Mouse (Mus musculus) gastrocnemius, adult 8-10 months (tissue): ENCODE data around the gene Ackr4. TPM values are rescaled to one million over a fixed set of nuclear protein-coding genes. Genes with fewer than 3 reads are reported as not detected.
A peak's percentile ranks its signal among the peaks of the same experiment; 100 is the strongest.

ENCODE experiments used
- DNase-seq, 2 experiments: peaks; one replicate each; pipeline ENCODE4 v3.0.0; 2022; ENCODE audit warnings: low spot score in 2 of 2
- total RNA-seq, 4 experiments: library from RNA; stranded (reverse); gene quantifications; 2 replicates each; pipeline ENCODE4 v1.2.4; 2022

Gene Ackr4
- total RNA-seq: under 1 TPM in 3 of 4 experiments, not detected in 1; 0.24 to 0.40 (median 0.29) TPM

GRCm38 (mm10) chr9:104126833-104127232, at the start of gene Ackr4:
TSS of gene Ackr4 (minus strand) at chr9:104126933.
- no peak for DNase-seq

- no peak for DNase-seq
These were observed 45.6 kb upstream of the Ackr4 start for GRCm38 (mm10) chr9:104172342-104172741.

DNA sequence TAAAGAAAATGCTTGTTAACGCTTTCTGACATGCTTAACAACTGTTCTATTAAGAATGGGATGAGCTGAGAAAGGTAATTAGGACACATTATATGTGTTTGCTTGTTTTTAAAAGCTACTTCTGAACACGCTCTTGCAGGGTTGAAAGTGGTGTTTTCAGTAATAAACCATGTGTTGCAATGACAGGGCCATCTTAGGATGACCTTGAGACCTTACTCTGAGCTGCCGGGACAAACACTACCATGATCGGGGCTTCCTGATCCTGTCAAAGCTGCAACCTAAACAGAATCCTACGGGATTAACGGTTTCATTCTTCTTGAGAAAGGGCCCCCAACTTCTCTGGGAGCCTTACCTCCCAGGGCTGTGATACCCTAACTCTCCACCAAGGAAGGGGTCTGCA, 44.9 kb upstream of the Ackr4 start:
- DNase-seq: no peak

GRCm38 (mm10) chr9:104169986-104170385, 43.3 kb upstream of the Ackr4 start:
- no peak for DNase-seq

DNA sequence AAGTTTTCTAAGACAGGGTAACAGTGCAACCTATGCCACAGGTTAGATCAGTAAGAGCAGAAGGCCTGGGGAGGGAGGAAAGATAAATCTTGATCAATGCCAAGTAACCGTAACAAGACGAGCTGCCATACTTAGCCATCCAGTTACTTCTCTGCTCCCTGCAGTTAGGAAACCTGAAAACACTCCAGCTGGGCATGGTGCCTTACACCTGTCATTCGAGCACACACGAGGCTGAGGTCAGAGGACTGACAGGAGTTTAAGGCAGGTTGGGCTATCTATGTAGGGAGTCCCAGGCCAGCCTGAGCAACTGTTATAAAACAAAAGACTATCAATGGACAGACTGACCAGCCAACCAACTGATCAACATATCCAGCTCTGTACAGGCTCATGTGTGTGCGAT, 39.2 kb upstream of the Ackr4 start:
- peak; percentile 49 to 74 for DNase-seq

GRCm38 (mm10) chr9:104164194-104164593, 37.5 kb upstream of the Ackr4 start:
- no peak for DNase-seq

DNA sequence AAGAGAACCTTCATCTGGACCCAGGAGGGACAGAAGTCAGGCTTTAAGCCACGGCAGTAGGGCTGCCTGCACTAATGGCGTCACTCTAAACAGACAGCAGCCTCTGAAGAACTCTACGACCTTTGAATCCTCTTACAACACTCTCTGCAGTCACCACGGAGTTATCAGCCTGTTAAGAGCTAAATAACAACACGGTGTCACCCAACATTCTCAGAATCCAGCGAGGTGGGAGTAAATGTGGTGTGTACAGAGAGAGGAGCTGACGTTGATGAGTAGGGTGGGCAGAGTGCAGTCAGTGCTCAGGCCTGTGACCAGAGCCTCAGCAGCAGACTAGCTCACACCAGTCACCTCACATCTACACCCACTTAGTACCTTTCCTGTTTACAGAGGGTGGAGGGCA, 34.4 kb upstream of the Ackr4 start:
- no peak for DNase-seq

GRCm38 (mm10) chr9:104157291-104157690, 30.6 kb upstream of the Ackr4 start:
- DNase-seq: no peak

DNA sequence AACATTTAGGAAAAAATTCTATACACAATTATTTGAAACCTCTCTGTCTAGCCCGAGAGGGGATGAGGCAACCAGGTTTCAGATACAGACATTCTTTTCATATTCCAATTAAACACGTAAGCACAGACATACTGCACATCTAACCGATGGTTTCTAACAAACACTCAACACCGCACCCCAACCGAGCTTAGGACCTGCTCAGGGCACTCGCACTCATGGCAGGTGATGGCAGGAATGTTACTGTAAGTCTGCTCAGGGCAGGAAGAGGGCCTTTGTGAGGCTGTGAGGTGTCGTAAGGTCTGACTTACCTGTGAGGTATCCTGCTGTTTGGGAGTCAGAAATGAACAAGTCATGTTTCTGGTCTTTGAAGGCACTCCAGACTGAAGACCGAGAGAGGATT, 29.8 kb upstream of the Ackr4 start:
- no peak for DNase-seq

DNA sequence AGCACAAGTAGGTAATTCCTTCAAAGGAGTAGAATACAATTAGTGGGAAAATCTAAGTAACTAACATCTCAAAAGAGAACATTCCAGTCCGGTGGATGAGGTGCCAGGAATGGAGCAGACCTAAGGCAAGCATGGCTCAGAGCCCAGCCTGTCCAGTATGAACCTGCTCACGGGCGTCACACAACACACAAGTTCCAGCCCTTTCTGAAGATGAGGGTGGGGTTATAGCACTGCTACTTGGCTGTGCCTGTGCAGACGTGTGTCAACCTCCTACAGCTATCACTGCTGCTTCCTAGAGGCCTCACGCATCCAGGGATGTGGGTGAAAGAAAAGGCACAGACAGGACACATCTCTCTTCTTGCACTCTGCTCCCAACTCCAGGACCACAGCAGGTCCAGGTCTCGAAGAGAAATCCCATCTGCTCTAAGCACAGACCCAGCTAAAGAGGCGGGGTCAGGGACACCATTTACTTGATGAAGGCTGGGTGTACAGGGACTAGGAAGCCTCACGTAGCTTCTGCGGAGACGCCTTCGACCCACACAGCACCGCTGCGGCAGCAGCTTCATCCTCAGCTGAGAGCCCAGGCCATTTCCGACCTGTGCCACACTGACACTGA, 28.5 kb upstream of the Ackr4 start:
- no peak for DNase-seq

GRCm38 (mm10) chr9:104152121-104152520, 25.4 kb upstream of the Ackr4 start:
- DNase-seq: no peak

DNA sequence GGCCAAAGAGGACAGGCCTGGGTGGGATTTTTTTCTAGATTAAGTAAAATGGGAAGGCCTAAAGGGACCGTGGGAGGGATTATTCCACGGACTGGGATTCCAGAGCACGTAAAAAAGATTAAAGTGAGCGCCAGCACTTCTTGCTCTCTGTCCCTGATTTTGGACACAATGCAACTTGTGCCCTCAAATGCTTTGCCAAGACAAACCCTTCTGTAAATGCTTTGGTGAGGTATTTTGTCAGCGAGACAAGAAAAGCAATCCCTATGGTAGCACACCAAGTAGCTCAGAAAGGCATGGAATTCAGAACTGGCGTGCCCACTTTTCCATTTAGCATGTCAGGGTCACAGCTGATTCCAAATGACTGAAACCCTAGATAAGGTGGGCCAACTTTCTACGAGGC, 22.2 kb upstream of the Ackr4 start:
- DNase-seq: no peak

DNA sequence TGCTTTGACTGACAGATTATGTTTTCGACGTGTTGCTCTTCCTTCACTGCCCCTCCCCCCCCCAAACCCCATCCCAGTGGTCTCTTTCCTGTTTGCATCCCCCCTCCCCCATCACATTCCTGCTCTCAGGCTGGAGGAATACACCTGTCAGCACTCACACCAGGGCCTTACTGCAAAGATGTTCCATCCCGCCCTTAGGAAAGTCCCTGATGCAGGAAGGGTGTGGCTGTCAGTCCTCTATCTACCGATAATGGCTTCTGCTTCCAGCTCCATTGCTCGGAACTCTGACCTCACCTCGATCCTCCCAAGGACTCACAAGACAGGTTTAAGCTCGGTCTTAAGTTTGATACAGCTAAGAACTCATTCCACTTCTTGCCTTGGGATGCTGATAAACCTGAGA, 19.9 kb upstream of the Ackr4 start:
- DNase-seq: no peak

GRCm38 (mm10) chr9:104144314-104144996, 17.7 kb upstream of the Ackr4 start:
- no peak for DNase-seq

DNA sequence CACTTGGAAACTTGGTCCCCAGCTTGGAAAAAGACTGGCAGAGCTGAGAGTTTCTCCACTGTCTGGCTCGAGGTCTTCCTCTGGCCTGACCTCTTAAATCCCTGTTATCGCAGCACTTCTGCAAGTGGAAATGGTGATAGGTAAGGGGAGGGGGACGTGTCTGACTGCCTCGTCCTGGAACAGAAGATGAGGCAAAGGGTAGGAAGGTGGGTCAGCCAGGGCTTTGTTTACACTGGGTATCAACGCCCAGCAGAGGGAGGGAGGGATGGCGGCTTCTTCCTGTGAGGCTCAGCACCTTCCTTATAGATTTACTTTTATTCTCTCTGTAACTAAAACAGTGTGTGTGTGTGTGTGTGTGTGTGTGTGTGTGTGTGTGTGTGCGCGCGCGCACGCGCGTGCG, 16.1 kb upstream of the Ackr4 start:
- no peak for DNase-seq

DNA sequence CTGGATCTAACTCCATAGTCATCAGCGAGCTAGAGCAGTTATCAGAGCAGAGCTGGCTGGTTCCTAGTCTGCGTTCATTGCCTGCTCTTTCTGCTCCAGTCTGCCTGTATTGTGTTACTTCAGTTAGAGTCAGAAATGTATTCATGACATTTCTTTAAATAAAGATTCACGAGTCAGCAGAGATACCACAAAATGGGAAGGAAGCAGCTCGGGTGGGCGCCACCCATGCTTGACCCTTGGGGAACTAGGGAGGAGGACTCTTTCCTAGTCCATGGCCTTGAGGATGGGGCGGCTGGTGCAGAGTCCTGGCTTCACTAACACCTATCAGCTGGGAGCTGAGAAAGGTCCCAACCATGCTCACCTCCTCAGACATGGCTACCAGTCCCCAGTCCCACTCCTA, 13.6 kb upstream of the Ackr4 start:
- no peak for DNase-seq

DNA sequence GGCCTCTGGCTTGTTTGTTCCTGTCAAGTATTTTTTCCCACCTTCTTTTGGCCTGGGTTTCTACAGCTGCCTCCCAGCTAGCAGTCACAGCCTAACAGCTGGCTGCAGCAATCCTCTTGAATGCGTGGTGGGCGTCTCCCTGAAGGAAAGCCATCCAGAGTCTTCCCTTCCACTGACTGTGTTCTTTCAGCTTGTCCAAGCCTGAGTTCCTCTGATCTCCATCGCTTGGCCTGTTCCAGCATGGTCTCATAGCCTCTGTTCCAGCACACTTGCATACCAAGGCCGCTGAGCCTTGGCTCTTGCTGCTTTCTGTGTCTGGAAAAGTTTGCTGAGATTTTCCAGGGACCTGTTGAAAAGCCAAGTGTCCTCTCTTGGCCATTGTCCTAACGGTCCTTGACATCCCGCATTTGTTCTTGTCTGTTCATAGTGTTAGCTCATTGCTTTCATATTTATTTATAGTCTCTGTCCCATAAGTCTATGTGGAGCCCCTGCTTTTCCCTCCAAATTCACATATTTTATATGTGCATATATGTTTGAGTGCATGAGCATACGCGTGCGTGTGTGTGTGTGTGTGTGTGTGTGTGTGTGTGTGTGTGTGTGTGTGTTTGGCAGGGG, 3.5 kb upstream of the Ackr4 start:
- no peak for DNase-seq

- no peak for DNase-seq
These were observed 1.4 kb upstream of the Ackr4 start for GRCm38 (mm10) chr9:104128110-104128509.

DNA sequence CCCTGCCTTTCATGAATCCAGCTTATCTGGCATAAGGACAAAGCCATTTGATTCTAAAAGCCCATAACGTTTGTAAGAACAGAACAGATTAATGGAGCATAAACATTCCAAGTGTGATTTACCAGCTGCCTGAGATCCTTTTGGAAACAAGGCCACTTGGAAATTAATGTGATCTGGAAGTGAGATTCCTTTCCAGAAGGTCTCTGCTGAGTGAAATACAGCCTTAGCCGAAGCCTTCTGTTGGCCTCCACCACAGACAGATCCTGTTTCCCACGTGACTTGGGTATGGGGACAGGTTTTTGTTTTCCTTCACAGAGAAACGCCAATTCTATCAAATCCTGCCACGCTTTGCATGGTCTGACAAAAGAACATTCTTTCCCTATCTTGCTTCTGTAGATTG, 3.1 kb downstream of the Ackr4 start:
- DNase-seq: no peak

DNA sequence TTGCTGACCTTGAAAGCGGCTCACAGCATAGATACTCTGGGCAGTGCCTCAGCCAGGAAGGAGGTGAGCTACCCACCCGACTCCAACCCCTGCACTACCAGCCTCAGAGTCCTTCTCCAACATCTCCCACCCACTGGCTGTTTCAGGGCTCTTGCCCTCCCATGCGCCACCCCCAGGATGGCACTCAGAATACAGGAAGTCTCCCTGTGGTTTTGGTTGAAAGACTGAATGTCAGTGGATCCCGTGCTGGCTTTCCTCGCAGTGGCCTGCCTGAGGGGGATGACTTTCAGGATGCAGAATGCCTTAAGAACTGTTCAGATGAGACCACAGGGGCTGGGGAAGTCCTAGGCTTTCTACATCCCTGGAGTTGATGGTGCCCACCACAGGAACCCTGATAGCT, 3.6 kb downstream of the Ackr4 start:
- no peak for DNase-seq

- DNase-seq: no peak
These were observed 17.6 kb downstream of the Ackr4 start for GRCm38 (mm10) chr9:104109151-104109550.

- DNase-seq: no peak
These were observed 18.1 kb downstream of the Ackr4 start for GRCm38 (mm10) chr9:104108571-104109143.

GRCm38 (mm10) chr9:104107482-104107881, 19.3 kb downstream of the Ackr4 start:
- no peak for DNase-seq
